Mouse (Mus musculus): ENCODE data around the gene Ivns1abp.
A peak's percentile ranks its signal among the peaks of the same experiment; 100 is the strongest.

Gene Ivns1abp

GRCm38 (mm10) chr1:151341321-151342044 is 2.8 kb upstream of the Ivns1abp start:
- no peak for DNase-seq (ENCODE audit: low read depth, low spot score)

DNA sequence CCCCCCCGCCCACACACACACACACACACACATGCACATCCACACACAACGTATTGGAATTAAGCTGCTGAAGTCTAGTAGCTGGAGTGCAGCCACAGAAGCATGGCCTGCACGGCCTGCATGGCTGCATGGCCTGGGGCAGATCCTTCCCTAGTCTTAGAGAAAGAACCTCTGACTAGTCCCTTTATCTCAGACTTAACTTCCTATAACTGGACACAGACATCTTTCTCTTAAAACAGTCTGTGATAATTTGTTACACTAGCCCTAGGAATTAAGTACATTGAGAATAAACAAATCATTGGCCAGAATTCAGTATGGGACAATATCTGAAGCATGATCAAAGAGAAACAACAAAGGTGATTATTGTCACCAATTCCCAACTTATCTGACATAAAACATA is 2.0 kb upstream of the Ivns1abp start:
- DNase-seq (ENCODE audit: low read depth, low spot score): no peak

- no peak for DNase-seq (ENCODE audit: low read depth, low spot score)
Observed at GRCm38 (mm10) chr1:151342968-151343367, 1.3 kb upstream of the Ivns1abp start.

GRCm38 (mm10) chr1:151343571-151344282 is 550 bp upstream of the Ivns1abp start:
- DNase-seq (ENCODE audit: low read depth, low spot score): peak; percentile 60

- DNase-seq (ENCODE audit: low read depth, low spot score): peak; percentile 95
Observed at GRCm38 (mm10) chr1:151345109-151345862, 1.0 kb downstream of the Ivns1abp start.

DNA sequence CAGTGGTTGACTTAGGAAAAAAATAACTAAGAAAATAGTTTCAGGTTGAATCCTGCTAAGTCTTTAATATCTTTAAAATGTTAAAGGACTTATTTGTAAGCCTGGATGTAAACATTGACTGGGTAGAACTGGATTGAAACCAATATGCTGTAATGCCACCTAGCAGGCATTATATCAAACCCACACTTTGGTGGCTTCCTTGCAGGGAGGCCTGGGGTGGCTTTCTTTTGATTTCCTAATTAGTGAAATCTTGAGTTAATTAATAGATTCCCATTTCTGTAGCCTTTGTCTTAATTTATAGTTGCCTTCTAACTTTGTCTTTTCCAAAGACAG is 1.6 kb downstream of the Ivns1abp start:
- DNase-seq (ENCODE audit: low read depth, low spot score): no peak

GRCm38 (mm10) chr1:151346681-151347127 is 2.4 kb downstream of the Ivns1abp start:
- DNase-seq (ENCODE audit: low read depth, low spot score): peak; percentile 48

DNA sequence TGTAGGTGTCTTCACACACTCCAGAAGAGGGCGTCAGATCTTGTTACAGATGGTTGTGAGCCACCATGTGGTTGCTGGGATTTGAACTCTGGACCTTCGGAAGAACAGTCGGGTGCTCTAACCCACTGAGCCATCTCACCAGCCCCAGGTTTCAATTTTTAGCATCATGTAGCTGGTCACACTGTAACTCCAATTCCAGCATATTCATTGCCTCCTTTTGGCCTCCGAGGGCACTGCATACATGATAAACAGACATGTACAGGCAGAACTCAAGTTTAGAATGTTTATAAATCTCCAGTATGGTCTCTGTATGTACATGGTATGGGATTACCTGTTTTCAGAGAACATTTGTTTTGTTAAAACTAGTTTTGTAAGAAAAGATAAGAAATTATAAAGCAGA is 4.0 kb downstream of the Ivns1abp start:
- DNase-seq (ENCODE audit: low read depth, low spot score): peak; percentile 30

DNA sequence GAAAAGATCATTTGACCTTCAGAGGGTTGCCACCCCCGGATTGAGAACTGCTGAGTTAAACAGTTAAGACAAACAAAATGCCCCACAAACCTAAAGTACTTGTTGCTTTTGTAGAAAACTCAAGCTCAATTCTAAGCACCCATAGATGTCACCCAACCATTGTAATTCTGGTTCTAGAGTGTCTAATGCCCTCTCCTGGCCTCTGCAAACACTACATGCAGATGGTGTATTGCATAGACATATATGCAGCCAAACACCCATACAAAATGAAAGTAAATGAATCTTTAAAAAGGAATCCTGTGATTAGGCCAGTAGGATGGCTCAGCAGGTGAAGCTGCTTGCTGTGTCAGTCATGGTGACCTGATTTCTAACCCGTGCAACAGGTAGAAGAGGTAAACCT is 8.6 kb downstream of the Ivns1abp start:
- DNase-seq (ENCODE audit: low read depth, low spot score): peak; percentile 67

GRCm38 (mm10) chr1:151355994-151356393 is 11.7 kb downstream of the Ivns1abp start:
- DNase-seq (ENCODE audit: low read depth, low spot score): no peak

GRCm38 (mm10) chr1:151359374-151359773 is 15.1 kb downstream of the Ivns1abp start:
- DNase-seq (ENCODE audit: low read depth, low spot score): no peak

GRCm38 (mm10) chr1:151366944-151367605 is 22.8 kb downstream of the Ivns1abp start:
- DNase-seq (ENCODE audit: low read depth, low spot score): no peak

DNA sequence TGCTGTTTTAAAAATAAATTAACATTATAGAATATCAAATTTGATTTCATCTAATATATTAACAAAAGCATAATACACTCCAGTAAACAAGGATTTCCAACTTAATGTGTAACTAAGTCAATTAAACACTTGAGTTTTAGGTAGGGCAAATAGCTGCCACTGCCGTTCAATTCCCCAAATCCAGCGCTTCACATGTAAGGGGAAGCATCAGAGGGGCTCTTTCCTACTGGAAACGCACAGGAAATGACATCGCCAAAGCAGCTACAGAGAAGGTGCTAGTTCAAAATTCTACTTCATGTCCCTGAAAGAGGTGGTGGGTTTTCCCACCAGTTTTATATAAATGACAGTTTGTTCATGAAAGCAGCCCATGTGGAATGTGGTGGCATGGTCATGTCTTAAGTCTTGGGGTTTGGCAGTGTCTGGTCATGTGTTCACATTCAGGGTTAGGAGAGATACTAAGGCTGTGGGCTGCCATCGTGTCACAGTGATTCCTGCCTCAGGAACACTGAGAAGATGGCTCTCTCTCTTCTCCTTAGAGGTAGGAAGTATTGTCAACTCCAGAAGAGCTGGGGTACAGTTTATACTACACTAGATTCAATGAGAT is 23.5 kb downstream of the Ivns1abp start:
- no peak for DNase-seq (ENCODE audit: low read depth, low spot score)

GRCm38 (mm10) chr1:151368444-151368843 is 24.2 kb downstream of the Ivns1abp start:
- DNase-seq (ENCODE audit: low read depth, low spot score): no peak

DNA sequence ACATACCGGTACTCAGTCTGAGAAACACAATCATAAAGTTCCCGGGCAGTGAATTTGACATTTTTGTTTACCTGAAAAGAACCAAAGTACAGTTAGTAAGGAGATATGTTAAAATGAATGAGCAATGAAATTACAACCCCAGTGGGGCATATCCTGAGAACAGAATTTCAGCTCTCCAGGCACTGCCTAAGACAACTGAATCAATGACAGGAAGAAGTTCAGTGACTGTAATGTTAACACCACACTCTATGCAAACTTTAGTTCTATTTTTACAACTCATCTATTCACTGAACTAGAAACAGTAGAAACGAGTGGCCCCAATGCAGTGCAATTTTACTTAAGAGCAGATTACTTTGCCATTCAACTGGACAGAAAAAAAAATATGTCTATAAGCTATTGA is 26.3 kb downstream of the Ivns1abp start:
- DNase-seq (ENCODE audit: low read depth, low spot score): no peak

- no peak for DNase-seq (ENCODE audit: low read depth, low spot score)
Observed at GRCm38 (mm10) chr1:151371543-151371942, 27.3 kb downstream of the Ivns1abp start.

DNA sequence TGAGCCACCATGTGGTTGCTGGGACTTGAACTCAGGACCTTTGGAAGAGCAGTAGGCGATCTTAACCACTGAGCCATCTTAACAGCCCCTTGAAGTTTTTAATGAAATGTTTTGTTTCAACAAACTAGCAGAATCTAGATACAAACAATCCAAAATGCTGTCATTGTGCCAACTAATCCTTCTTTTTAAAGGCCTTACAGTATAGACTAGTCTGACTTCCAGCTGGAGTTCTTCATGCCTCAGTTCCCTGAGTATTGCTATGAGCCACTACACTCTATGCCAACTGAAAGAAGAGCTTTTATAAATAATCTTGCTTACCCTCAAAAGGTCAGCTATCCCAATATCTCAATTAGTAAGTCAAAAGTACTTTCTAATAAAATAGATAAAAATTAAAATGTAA is 28.5 kb downstream of the Ivns1abp start:
- no peak for DNase-seq (ENCODE audit: low read depth, low spot score)

- no peak for DNase-seq (ENCODE audit: low read depth, low spot score)
Observed at GRCm38 (mm10) chr1:151377353-151377752, 33.1 kb downstream of the Ivns1abp start.

DNA sequence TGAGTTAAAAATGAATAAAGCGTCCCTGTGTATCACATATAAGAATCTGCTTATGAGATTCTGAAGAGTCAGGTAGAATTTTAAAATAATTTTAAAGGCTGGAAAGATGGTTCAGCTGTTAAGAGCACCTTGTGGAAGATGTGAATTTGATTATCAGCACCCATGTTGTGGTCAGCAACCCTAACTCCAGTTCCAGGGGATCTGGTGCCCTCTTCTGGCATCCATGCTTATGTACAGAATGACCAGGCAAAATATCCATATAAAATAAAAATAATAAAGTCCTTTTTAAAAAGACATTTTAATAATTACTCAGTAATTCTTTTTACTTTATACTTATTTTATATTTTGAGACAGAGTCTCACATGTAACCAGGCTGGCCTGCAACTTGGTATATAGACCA is 45.8 kb downstream of the Ivns1abp start:
- no peak for DNase-seq (ENCODE audit: low read depth, low spot score)

DNA sequence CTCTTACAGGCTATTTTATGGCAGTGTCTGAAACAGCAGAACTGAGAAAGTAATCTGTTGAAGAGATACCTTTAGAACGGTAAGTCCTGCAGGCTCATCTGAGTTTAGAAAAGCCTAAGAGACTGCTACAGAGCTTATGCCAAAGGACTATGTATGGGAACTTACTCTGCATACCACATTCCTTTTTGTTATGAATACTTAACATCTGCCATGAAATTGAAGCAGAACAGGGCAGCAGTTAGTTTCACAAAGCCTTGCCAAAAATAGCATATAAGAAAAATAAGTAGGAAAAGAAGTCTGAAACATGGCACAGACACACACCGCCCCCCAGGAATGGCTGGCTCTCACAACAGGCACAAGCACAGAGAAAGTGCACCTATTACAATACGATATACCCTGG is 65.5 kb downstream of the Ivns1abp start:
- no peak for DNase-seq (ENCODE audit: low read depth, low spot score)
